Mouse (Mus musculus) lung, postnatal 14 days (tissue): ENCODE measurements around the gene Lcat.
"Not testable (repeated sequence)": the region's sequence is repeated elsewhere in the genome, so short reads cannot be mapped to it uniquely, and the experiment has no call there.

Experiments used
- DNase-seq: peaks from one replicate; pipeline ENCODE4 v3.0.0; 2021

Gene Lcat

GRCm38 (mm10) chr8:105943321-105943739, at the start of gene Lcat:
Gene Lcat (minus strand): TSS chr8:105943382.
- DNase-seq = no peak

GRCm38 (mm10) chr8:105992499-105992898, 49.3 kb upstream of the Lcat start:
- DNase-seq = peak; percentile 47

GRCm38 (mm10) chr8:105991546-105991945, 48.4 kb upstream of the Lcat start:
- peak; percentile 26 for DNase-seq

GRCm38 (mm10) chr8:105990856-105991387, 47.7 kb upstream of the Lcat start, which contains the start of gene Dus2:
Gene Dus2 (plus strand): TSS chr8:105991337.
- DNase-seq = peak; percentile 93

- no peak for DNase-seq
These were observed 45.4 kb upstream of the Lcat start for GRCm38 (mm10) chr8:105988546-105988945.

- not testable (repeated sequence) for DNase-seq
These were observed 40.2 kb upstream of the Lcat start for GRCm38 (mm10) chr8:105983406-105983805.

- no peak for DNase-seq
These were observed 38.0 kb upstream of the Lcat start for GRCm38 (mm10) chr8:105981146-105981545.

GRCm38 (mm10) chr8:105979325-105979724, 36.1 kb upstream of the Lcat start, which contains the start of gene Dpep3:
Gene Dpep3 (minus strand): TSS chr8:105979429.
- no peak for DNase-seq

- DNase-seq = no peak
These were observed 32.2 kb upstream of the Lcat start for GRCm38 (mm10) chr8:105975363-105975762.

GRCm38 (mm10) chr8:105971019-105971720, 28.0 kb upstream of the Lcat start:
- no peak for DNase-seq

- DNase-seq = no peak
These were observed 26.2 kb upstream of the Lcat start for GRCm38 (mm10) chr8:105969367-105969766.

GRCm38 (mm10) chr8:105966692-105967311, 23.6 kb upstream of the Lcat start:
- peak; percentile 41 for DNase-seq

GRCm38 (mm10) chr8:105965905-105966341, 22.7 kb upstream of the Lcat start, which contains the start of gene Slc12a4:
Gene Slc12a4 (minus strand): TSS chr8:105966097.
- DNase-seq = peak; percentile 85

GRCm38 (mm10) chr8:105965266-105965904, 22.2 kb upstream of the Lcat start:
- DNase-seq = peak; percentile 65

- no peak for DNase-seq
These were observed 21.5 kb upstream of the Lcat start for GRCm38 (mm10) chr8:105964506-105965265.

GRCm38 (mm10) chr8:105961536-105961935, 18.4 kb upstream of the Lcat start:
- DNase-seq = no peak

- no peak for DNase-seq
These were observed 17.9 kb upstream of the Lcat start for GRCm38 (mm10) chr8:105961101-105961500.

GRCm38 (mm10) chr8:105959350-105959749, 16.2 kb upstream of the Lcat start:
- DNase-seq = peak; percentile 40

GRCm38 (mm10) chr8:105957813-105958212, 14.6 kb upstream of the Lcat start:
- peak; percentile 40 for DNase-seq

GRCm38 (mm10) chr8:105956556-105956955, 13.4 kb upstream of the Lcat start:
- no peak for DNase-seq

GRCm38 (mm10) chr8:105951057-105951659, 8.0 kb upstream of the Lcat start:
- peak; percentile 52 for DNase-seq

GRCm38 (mm10) chr8:105949350-105949749, 6.2 kb upstream of the Lcat start:
- peak; percentile 50 for DNase-seq
